Mouse (Mus musculus) lung, embryonic 16.5 days (tissue): ENCODE data around the gene Pnpla1. TPM values are rescaled to one million over a fixed set of nuclear protein-coding genes. Genes with fewer than 3 reads are reported as not detected.

ENCODE experiments used
- ATAC-seq: fragments of 200-750 bp; cut with Nextera tagmentation; 2 replicates; pipeline ENCODE4 v1.8.0; 2017; ENCODE audit warnings: low read depth, mild to moderate bottlenecking, moderate library complexity
- H3K27ac ChIP-seq: fragments of 300-500 bp; sonication (generic); 2 replicates; pipeline ENCODE4 v1.5.1; 2014; ENCODE audit warnings: mild to moderate bottlenecking, control low read depth, low read length
- H3K27me3 ChIP-seq: fragments of 300-500 bp; sonication (generic); 2 replicates; pipeline ENCODE4 v1.6.1; 2014; ENCODE audit warnings: low read depth, low read length, mixed read lengths; ENCODE audit not compliant: control insufficient read depth, insufficient read depth
- H3K36me3 ChIP-seq: fragments of 300-500 bp; sonication (generic); 2 replicates; pipeline ENCODE4 v1.6.1; 2014; ENCODE audit warnings: low read length; ENCODE audit not compliant: control insufficient read depth, insufficient read depth
- H3K4me1 ChIP-seq: fragments of 300-500 bp; sonication (generic); replicated peaks from 2 replicates; pipeline ENCODE4 v1.6.1; 2014; ENCODE audit warnings: low read length, mixed read lengths; ENCODE audit not compliant: control insufficient read depth, insufficient read depth
- H3K4me2 ChIP-seq: fragments of 300-500 bp; sonication (generic); 2 replicates; pipeline ENCODE4 v1.6.1; 2014; ENCODE audit warnings: low read depth, low read length, control low read depth
- H3K4me3 ChIP-seq: fragments of 300-500 bp; sonication (generic); 2 replicates; pipeline ENCODE4 v1.5.1; 2014; ENCODE audit warnings: mild to moderate bottlenecking, low read length, control low read depth
- H3K9ac ChIP-seq: fragments of 300-500 bp; sonication (generic); 2 replicates; pipeline ENCODE4 v1.6.1; 2014; ENCODE audit warnings: low read length, control low read depth
- H3K9me3 ChIP-seq: fragments of 300-500 bp; sonication (generic); 2 replicates; pipeline ENCODE4 v1.6.1; 2016; ENCODE audit warnings: low read length; ENCODE audit not compliant: control insufficient read depth
- WGBS: fragments of 180-500 bp; shearing (Covaris S2); extraction: QIAGEN DNeasy Blood & Tissue Kit; methylation state at CpG from one replicate; pipeline ENCODE4 v1.1.7; 2014; 5-methylcytosine and 5-hydroxymethylcytosine counted together
- polyA plus RNA-seq: library from polyadenylated mRNA; unstranded; fragments of >200 nt; fragmentation: Nextera tagmentation; extraction: Ambion mirVana; gene quantifications from 2 replicates; pipeline ENCODE4 v1.2.1, GENCODE M21; 2015

The Pnpla1 gene
- polyA plus RNA-seq, 1 experiment from 2014 or later: not detected

GRCm38 (mm10) chr17:28934120-28934916 lies 76.1 kb downstream of the Pnpla1 start:
- Histone ChIP-seq H3K27me3 (no peaks in the 10 kb centered on the region), H3K9me3 (no peaks in the 10 kb centered on the region), H3K36me3 (no peaks in the 10 kb centered on the region), H3K27ac (no peak overlapping the region), H3K9ac (no peak overlapping the region), H3K4me2 (no peak overlapping the region), H3K4me3 (no peak overlapping the region), H3K4me1 (peaks cover 16% of the 10 kb centered on the region)
- WGBS: 66% methylated on average over 19 of the region's 19 CpGs
- ATAC-seq: no peak

DNA sequence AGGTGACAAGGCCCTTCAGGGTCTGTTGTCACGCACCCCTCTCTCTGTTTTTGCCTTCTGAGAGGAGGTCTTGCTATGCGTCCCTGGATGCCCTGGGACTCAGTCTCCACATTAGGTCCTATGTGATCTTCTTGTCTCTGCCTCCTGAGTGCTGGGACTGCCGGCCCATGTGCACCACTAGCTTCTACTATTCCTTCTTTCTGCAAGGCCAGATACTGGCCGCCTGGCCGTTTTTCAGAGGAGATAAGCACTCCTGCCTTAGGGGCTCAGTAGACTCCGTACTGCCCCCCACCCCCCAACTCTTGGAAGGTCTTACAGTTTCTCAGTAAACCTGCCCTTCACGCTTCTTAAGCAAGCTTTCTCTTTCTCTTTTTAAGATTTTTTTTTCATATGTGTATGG lies 77.9 kb downstream of the Pnpla1 start:
- no peak overlapping the region for H3K9ac ChIP-seq
- ATAC-seq: no peak

GRCm38 (mm10) chr17:28936622-28937345 lies 78.6 kb downstream of the Pnpla1 start:
- Histone ChIP-seq H3K4me3 (no peak overlapping the region), H3K36me3 (no peaks in the 10 kb centered on the region), H3K27me3 (no peaks in the 10 kb centered on the region), H3K9me3 (no peaks in the 10 kb centered on the region), H3K4me1 (no peaks in the 10 kb centered on the region; the same call in 1 of the 2 replicates), H3K27ac (no peak overlapping the region), H3K4me2 (no peak overlapping the region), H3K9ac (no peak overlapping the region)
- ATAC-seq: no peak
- 76% methylated on average over 10 of the region's 10 CpGs for WGBS

More for the DNA sequence above, 77.9 kb downstream of the Pnpla1 start:
- Histone ChIP-seq H3K36me3 (no peaks in the 10 kb centered on the region), H3K27me3 (no peaks in the 10 kb centered on the region), H3K4me3 (no peak overlapping the region), H3K4me2 (no peak overlapping the region), H3K27ac (no peak overlapping the region), H3K4me1 (peaks cover 4% of the 10 kb centered on the region; the same call in 1 of the 2 replicates), H3K9me3 (no peaks in the 10 kb centered on the region)
- 79% methylated on average over 7 of the region's 7 CpGs for WGBS

Other genes with a start within 250 kb of the Pnpla1 start
- gene Srpk1, start 235.7 kb upstream of the Pnpla1 start, polyA plus RNA-seq: 62.2 and 69.2 TPM in 2 replicates
- 0.43 and 0.74 TPM in 2 replicates for gene Slc26a8, start 168.2 kb upstream of the Pnpla1 start, polyA plus RNA-seq
- gene Mapk14, start 167.1 kb upstream of the Pnpla1 start, polyA plus RNA-seq: 46.1 and 49.8 TPM in 2 replicates
- 2.7 and 3.2 TPM in 2 replicates for gene AC170998.1, start 132.3 kb upstream of the Pnpla1 start, polyA plus RNA-seq
- 78.6 and 80.0 TPM in 2 replicates for gene Mapk13, start 89.1 kb upstream of the Pnpla1 start, polyA plus RNA-seq
- 9.5 and 10.6 TPM in 2 replicates for gene Brpf3, start 57.3 kb upstream of the Pnpla1 start, polyA plus RNA-seq
- 0.08 and 0.40 TPM in 2 replicates for gene 4930539E08Rik, start 56.9 kb downstream of the Pnpla1 start, polyA plus RNA-seq
- 0.15 TPM in 1 of 2 replicates, not detected in the other for gene Pxt1, start 85.4 kb downstream of the Pnpla1 start, polyA plus RNA-seq
- gene Kctd20, start 93.5 kb downstream of the Pnpla1 start, polyA plus RNA-seq: 76.4 and 83.2 TPM in 2 replicates
- gene Stk38, start 149.6 kb downstream of the Pnpla1 start, polyA plus RNA-seq: 103 and 113 TPM in 2 replicates
- 563 and 593 TPM in 2 replicates for gene Srsf3, start 174.2 kb downstream of the Pnpla1 start, polyA plus RNA-seq
- 41.3 and 43.7 TPM in 2 replicates for gene Cdkn1a, start 232.6 kb downstream of the Pnpla1 start, polyA plus RNA-seq